ENCODE assay signal across 15 mouse cellular contexts in genomic region chr17:86378611-86379010, GRCm38 (mm10).
DNase-seq lines count a peak whose midpoint lies in the region; ATAC-seq lines count a peak whose summit lies in the region.
"Had no signal": no experiment of that assay in that cellular context is flagged by ENCODE, and none has a peak within 500 bp of the region (broad histone marks: within the 10 kb centered on the region; RNA-seq: fewer than 3 reads in every experiment).

No protein-coding gene starts in this region.

- no peaks in the 10 kb centered on the region for H3K36me3 ChIP-seq in heart, embryonic 10.5 days
- H3K36me3 ChIP-seq: G1E had no signal

- no peak for DNase-seq in heart, embryonic 10.5 days (ENCODE audit: low spot score)
- DNase-seq in heart, adult 8-10 months (ENCODE audit: low spot score) = no peak
- DNase-seq in spleen, adult 18-20 months = peak; percentile 53 to 56
- no peak for DNase-seq in spleen, postnatal 14 days (ENCODE audit: low spot score in 2 of 2)
- DNase-seq in monocyte, adult 2 months (ENCODE audit: low read depth in 1 of 2, low spot score in 2 of 2) = peak; percentile 65 to 68
- DNase-seq in yolk sac, embryonic 10.5 days (ENCODE audit: low spot score) = no peak
- DNase-seq in urinary bladder, postnatal 10 days (ENCODE audit: low spot score) = no peak
- DNase-seq: cerebellum, adult 8-10 months; embryo, embryonic 11 days; gastrocnemius, adult 2 months; heart, postnatal 4 days; kidney, postnatal 36 days; thymus, adult 2 months had no signal

- H3K27me3 ChIP-seq in heart, embryonic 10.5 days (ENCODE audit: insufficient read depth, poor library complexity, severe bottlenecking) = no peaks in the 10 kb centered on the region

- no peak overlapping the region for H3K4me3 ChIP-seq in heart, embryonic 10.5 days
- H3K4me3 ChIP-seq: gastrocnemius, adult 2 months had no signal

- WGBS in heart, embryonic 10.5 days = 85% methylated on average over 11 of the region's 11 CpGs

- ATAC-seq in cerebellum, adult (ENCODE audit: insufficient number of reproducible peaks, low FRiP score, low TSS enrichment) = no peak

- H3K4me1 ChIP-seq in heart, embryonic 10.5 days = peaks cover 78% of the 10 kb centered on the region

- H3K9me3 ChIP-seq in heart, embryonic 10.5 days = no peaks in the 10 kb centered on the region

- H3K27ac ChIP-seq in heart, embryonic 10.5 days = peak overlapping the region; percentile 52; the same call in 1 of the 2 replicates
- H3K27ac ChIP-seq: gastrocnemius, adult 2 months had no signal

Comparison
In these comparisons a context has a peak if more than half of its experiments do, and no peak if none do; other contexts are left out.
1. DNase-seq: peak in spleen, adult 18-20 months (2 of 2) and monocyte, adult 2 months (2 of 2); none in heart, embryonic 10.5 days (single experiment), heart, adult 8-10 months (single experiment), spleen, postnatal 14 days (0 of 2), yolk sac, embryonic 10.5 days (single experiment) and urinary bladder, postnatal 10 days (single experiment).